Mouse (Mus musculus) stomach, embryonic 16.5 days (tissue): ENCODE measurements around the gene Sparcl1. TPM values are rescaled to one million over a fixed set of nuclear protein-coding genes. Genes with fewer than 3 reads are reported as not detected.

ENCODE experiments used
- ATAC-seq: fragments of 200-750 bp; cut with Nextera tagmentation; 2 replicates; pipeline ENCODE4 v1.8.0; 2017; ENCODE audit warnings: moderate number of reproducible peaks, moderate TSS enrichment; ENCODE audit not compliant: insufficient read depth, low FRiP score
- H3K27ac ChIP-seq: fragments of 300-500 bp; sonication (generic); 2 replicates; pipeline ENCODE4 v1.5.1; 2014; ENCODE audit warnings: low read length
- H3K27me3 ChIP-seq: fragments of 300-500 bp; sonication (generic); 2 replicates; pipeline ENCODE4 v1.6.1; 2014; ENCODE audit warnings: low read length, control low read depth, mixed read lengths; ENCODE audit not compliant: control insufficient read depth, insufficient read depth
- H3K36me3 ChIP-seq: fragments of 300-500 bp; sonication (generic); 2 replicates; pipeline ENCODE4 v1.6.1; 2014; ENCODE audit warnings: low read length; ENCODE audit not compliant: control insufficient read depth, insufficient read depth
- H3K4me1 ChIP-seq: fragments of 300-500 bp; sonication (generic); 2 replicates; pipeline ENCODE4 v1.6.1; 2014; ENCODE audit warnings: low read length, control low read depth, mixed read lengths; ENCODE audit not compliant: control insufficient read depth, insufficient read depth
- H3K4me2 ChIP-seq: fragments of 300-500 bp; sonication (generic); 2 replicates; pipeline ENCODE4 v1.6.1; 2014; ENCODE audit warnings: low read depth, low read length, mixed read lengths
- H3K4me3 ChIP-seq: fragments of 300-500 bp; sonication (generic); replicated peaks from 2 replicates; pipeline ENCODE4 v1.5.1; 2014; ENCODE audit warnings: mild to moderate bottlenecking, low read length
- H3K9ac ChIP-seq: fragments of 300-500 bp; sonication (generic); 2 replicates; pipeline ENCODE4 v1.6.1; 2014; ENCODE audit warnings: low read length
- H3K9me3 ChIP-seq: fragments of 300-500 bp; sonication (generic); replicated peaks from 2 replicates; pipeline ENCODE4 v1.6.1; 2016; ENCODE audit warnings: low read length, control low read depth; ENCODE audit not compliant: control insufficient read depth
- WGBS: fragments of 180-500 bp; shearing (Covaris S2); extraction: QIAGEN DNeasy Blood & Tissue Kit; methylation state at CpG from one replicate; pipeline ENCODE4 v1.1.7; 2014; 5-methylcytosine and 5-hydroxymethylcytosine counted together
- polyA plus RNA-seq: library from polyadenylated mRNA; unstranded; fragments of >200 nt; fragmentation: Nextera tagmentation; extraction: Ambion mirVana; gene quantifications from 2 replicates; pipeline ENCODE4 v1.2.1, GENCODE M21; 2015

The Sparcl1 gene
- polyA plus RNA-seq, 1 experiment from 2014 or later: 380 TPM

DNA sequence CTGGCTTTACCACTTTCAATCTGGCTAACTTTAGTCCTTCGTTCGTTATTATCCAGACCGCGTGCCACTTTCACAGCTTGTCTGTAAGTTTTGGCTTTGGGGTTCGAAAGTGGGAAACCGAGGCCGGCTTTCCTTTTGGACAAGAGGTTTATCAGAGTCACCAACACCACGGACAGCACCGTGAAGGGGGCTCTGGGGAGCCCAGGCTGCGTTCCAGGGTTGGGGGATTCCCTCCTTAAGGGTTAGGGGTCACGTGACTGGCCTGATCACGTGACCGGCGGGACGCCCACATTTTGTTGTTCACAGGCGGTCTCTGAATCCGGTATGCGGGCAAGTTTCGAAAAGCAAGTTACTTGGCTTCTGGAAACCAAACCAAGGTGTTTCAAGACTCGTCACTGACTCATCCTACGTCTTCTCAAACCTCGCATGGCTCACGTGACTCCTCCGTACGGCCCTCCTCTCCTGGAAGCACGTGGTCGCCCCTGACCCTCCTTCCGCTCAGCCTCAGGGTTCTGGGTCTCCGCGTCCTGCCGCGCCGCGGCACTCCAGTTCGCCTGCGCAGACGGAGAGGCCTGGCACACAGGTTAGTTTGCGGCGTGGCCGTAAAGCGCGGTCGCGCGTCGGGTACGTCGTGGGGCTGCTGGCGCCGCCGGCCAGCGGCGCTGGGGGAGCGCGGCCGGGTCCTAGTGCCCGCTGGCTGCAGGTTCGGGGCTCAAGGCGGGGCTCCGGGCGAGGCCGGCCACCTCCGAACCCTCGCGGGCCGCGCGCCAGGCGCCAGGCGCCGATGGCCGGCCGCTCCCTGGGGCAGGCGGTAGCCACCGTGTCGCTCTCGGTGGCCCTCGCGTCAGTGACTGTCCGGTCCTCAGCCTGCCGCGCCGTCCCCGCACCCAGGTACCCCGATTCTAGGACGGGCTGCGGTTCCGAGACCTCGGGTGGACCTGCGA lies 67.0 kb downstream of the Sparcl1 start, which contains the start of gene Nudt9:
TSS of gene Nudt9 (plus strand) at position 51 of the 944 bp plus-strand sequence.
- H3K9ac ChIP-seq: peak within 1 kb of the TSS; percentile 90
- H3K27me3 ChIP-seq: no peaks in the 10 kb centered on the region
- ATAC-seq: peak; percentile 99
- H3K36me3 ChIP-seq: peaks cover 4% of the 10 kb centered on the region
- peak within 1 kb of the TSS; percentile 86 for H3K4me3 ChIP-seq
- peak within 1 kb of the TSS; percentile 56 for H3K4me2 ChIP-seq
- WGBS: 5% methylated on average over 90 of the region's 90 CpGs
- H3K9me3 ChIP-seq: no peaks in the 10 kb centered on the region
- peak within 1 kb of the TSS; percentile 87 for H3K27ac ChIP-seq
- peaks cover 11% of the 10 kb centered on the region for H3K4me1 ChIP-seq

DNA sequence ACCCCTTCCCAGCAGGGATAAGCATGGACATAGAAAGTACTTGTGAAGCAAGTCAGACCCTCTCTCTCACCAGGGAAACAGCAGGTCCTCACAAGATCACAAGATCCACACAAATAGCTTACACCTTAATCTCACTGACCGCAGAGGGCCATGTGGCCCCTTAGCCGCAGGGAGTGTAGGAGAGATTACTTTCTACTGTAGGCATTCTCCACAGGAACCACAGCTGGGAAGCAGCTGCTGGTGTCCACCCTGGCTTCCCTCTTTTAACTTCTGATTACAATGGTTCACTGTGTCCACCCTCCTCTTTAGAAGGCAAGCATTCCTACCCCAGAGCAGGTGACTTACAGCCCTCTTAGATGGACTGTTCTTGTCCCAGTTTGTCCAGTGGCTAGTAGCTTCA lies 69.8 kb downstream of the Sparcl1 start:
- Histone ChIP-seq H3K27me3 (no peaks in the 10 kb centered on the region), H3K9ac (no peak overlapping the region), H3K36me3 (no peaks in the 10 kb centered on the region), H3K4me1 (peaks cover 11% of the 10 kb centered on the region), H3K4me2 (no peak overlapping the region), H3K27ac (no peak overlapping the region), H3K9me3 (no peaks in the 10 kb centered on the region), H3K4me3 (no peak overlapping the region)
- no peak for ATAC-seq
- 41% methylated on average over 2 of the region's 2 CpGs for WGBS

DNA sequence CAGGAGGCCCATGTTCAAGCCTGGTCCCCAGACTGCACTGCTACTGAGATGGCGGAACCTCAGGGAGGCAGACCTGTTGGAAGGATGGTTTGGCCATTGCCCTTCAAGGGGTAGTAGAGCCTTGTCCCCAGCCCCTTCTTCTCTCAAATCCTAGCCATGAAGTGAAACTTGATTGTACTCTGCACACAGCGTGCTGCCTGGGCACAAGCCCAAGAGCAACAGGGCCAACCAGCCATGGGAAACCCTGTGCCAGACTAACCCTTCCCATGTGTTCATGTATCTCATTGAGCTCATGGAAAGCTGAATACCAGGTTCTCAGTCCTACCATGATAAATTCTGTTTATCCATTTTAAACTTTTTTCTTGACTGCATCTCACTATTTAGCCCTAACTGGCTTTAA lies 70.6 kb downstream of the Sparcl1 start:
- 90% methylated on average over 2 of the region's 2 CpGs for WGBS
- no peak for ATAC-seq
- no peaks in the 10 kb centered on the region for H3K27me3 ChIP-seq

DNA sequence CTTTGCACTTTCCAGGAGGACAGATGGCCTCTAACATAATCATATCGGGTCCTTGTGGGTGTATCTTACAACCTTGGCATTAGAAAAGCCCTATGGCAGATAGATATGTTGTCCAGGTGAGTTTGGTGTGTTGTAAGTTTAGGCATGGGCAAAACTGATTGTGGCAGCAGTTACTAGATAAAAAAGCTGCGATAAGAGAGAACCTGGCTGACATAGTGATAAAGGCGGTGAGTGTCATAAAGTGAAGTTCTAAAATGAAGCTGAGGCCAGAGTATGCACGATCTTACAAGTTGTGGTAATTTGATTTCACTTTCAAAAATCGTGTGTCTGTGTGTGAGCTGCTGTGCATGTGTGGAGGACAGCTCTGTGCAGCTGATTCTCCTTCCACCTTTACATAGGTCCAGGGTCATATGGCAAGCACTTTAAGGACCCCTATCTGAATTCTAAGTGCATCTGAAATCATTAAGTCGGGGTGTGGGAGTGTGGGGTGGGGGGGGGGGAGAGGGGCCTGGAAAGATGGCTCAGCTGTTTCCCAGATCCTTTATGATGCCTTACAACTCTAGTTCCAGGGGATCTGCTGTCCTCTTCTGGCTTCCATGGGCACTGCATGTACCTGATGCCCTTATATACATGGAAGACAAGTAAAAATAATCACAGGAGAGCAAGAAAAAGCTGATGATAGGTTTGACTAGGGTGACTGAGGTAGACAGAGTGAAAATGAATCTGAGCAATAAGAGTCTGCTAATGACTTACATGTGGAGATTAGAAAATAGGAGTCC lies 74.2 kb downstream of the Sparcl1 start:
- peak; percentile 13; the same call in 1 of the 2 replicates for ATAC-seq
- Histone ChIP-seq H3K4me1 (no peaks in the 10 kb centered on the region), H3K9me3 (no peaks in the 10 kb centered on the region), H3K9ac (no peak overlapping the region), H3K27ac (no peak overlapping the region), H3K27me3 (no peaks in the 10 kb centered on the region), H3K36me3 (no peaks in the 10 kb centered on the region), H3K4me2 (no peak overlapping the region), H3K4me3 (no peak overlapping the region)
- 59% methylated on average over 6 of the region's 6 CpGs for WGBS

More for the DNA sequence above, 70.6 kb downstream of the Sparcl1 start:
- H3K9me3 ChIP-seq: no peaks in the 10 kb centered on the region
- no peaks in the 10 kb centered on the region for H3K36me3 ChIP-seq
- H3K9ac ChIP-seq: no peak overlapping the region
- peaks cover 7% of the 10 kb centered on the region for H3K4me1 ChIP-seq
- no peak overlapping the region for H3K4me3 ChIP-seq
- H3K4me2 ChIP-seq: no peak overlapping the region
- no peak overlapping the region for H3K27ac ChIP-seq

DNA sequence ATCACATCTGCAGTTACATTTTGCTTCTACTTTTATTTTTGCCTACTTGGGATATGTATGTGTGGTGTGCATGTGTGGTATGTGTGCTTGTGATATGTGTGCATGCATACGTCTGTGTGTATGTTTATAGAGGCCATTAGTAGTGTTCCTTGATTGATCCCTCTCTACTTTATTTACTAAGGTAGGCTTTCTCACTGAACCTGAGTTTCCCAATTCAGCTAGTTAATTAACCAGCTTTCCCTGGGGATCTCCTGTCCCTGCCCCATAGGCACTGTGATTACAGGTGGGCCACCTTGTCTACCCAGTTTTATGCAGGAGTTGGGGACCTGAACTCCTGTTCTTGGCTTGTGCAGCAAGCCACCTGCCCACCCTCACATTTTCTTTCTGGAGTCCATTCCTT lies 76.8 kb downstream of the Sparcl1 start:
- Histone ChIP-seq H3K36me3 (no peaks in the 10 kb centered on the region), H3K4me2 (no peak overlapping the region), H3K9ac (no peak overlapping the region), H3K4me3 (no peak overlapping the region), H3K9me3 (no peaks in the 10 kb centered on the region), H3K4me1 (no peaks in the 10 kb centered on the region), H3K27me3 (no peaks in the 10 kb centered on the region), H3K27ac (no peak overlapping the region)
- no peak for ATAC-seq
- 70% methylated on average over 1 of the region's 1 CpGs for WGBS

DNA sequence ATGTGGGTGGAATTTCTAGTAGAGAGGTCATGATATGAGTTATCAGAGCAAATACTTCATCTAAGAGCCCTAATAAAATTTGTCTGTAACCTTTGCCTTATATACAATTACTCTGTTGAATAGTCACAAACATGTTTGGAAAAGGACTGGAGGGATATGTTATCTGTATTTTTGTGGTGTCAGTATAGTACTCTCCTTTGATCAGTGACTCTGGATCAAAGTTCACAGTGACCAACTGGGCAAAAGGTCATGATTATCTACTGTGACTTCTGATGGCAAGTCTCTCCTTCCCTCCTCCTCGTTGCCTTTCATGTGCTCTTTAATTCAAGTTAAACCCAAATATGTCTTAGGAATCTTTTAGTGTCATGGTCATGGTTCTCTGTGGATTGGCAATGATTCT lies 77.7 kb downstream of the Sparcl1 start:
- no peaks in the 10 kb centered on the region for H3K4me1 ChIP-seq
- no peaks in the 10 kb centered on the region for H3K36me3 ChIP-seq
- no peak overlapping the region for H3K4me2 ChIP-seq
- H3K27ac ChIP-seq: no peak overlapping the region
- H3K9me3 ChIP-seq: no peaks in the 10 kb centered on the region
- no peak for ATAC-seq
- H3K27me3 ChIP-seq: no peaks in the 10 kb centered on the region
- H3K4me3 ChIP-seq: no peak overlapping the region
- WGBS: 48% methylated on average over 1 of the region's 1 CpGs
- no peak overlapping the region for H3K9ac ChIP-seq

DNA sequence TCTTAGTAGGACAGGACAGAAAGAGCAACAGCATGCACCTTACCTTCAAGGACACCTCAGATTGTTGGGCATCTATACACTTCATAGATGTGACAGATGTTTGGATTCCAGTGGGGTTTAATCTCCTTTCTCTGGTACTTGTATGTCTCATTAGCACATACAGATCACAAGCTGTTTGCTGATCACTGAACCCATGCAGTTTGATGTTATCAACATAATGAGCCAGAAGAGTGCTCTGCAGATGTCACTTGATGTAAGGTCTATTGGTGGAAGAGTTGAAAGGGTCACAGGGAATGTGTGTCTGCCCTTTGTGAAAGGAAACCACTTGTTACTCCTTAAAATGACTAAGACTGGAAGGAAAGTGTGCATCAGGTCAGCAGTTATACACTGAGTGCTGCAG lies 78.5 kb downstream of the Sparcl1 start:
- ATAC-seq: no peak
- Histone ChIP-seq H3K4me1 (no peaks in the 10 kb centered on the region), H3K4me3 (no peak overlapping the region), H3K4me2 (no peak overlapping the region), H3K27ac (no peak overlapping the region), H3K9me3 (no peaks in the 10 kb centered on the region), H3K9ac (no peak overlapping the region), H3K27me3 (no peaks in the 10 kb centered on the region), H3K36me3 (no peaks in the 10 kb centered on the region)

DNA sequence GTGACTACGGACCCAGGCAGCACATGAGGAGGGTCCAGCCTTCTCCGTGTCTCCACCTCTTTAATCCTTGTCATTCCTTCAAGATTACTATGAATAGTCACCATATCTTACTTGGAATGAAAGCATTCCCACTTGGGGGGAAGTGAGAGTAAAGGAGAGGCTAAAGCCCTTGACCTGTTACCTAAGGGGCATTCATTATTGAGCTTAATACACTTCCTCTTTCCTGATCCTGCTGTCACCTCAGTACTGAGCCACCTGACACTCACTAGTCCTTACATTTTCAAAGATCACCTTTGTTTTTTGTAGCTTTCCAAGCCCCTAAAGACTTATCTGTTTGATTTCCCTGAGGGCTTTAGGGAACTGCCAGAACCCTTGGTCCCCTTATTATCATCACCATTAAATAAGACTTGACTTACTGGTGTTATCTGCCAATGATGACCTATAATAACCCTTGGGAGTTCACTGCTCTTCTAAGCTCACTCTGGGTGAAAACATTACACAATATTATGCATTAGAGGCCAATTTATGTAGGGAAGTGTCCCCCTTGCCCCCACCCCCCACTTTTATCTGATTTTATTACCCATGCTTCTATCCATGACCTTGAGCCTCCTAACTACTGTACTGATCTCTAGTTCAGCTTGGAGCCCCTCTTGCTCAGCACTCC lies 81.0 kb downstream of the Sparcl1 start:
- Histone ChIP-seq H3K27me3 (no peaks in the 10 kb centered on the region), H3K4me3 (no peak overlapping the region), H3K27ac (no peak overlapping the region), H3K4me2 (no peak overlapping the region), H3K36me3 (no peaks in the 10 kb centered on the region), H3K9me3 (no peaks in the 10 kb centered on the region), H3K4me1 (no peaks in the 10 kb centered on the region), H3K9ac (no peak overlapping the region)
- 76% methylated on average over 2 of the region's 2 CpGs for WGBS
- no peak for ATAC-seq
